Mouse (Mus musculus): ENCODE data around the gene Adgrb3. TPM values are rescaled to one million over a fixed set of nuclear protein-coding genes. Genes with fewer than 3 reads are reported as not detected.

The Adgrb3 gene
- not detected for polyA plus RNA-seq (2014; fragmentation: Illumina TruSeq; extraction: RNeasy Lipid Tissue Mini Kit (QIAGEN cat#74804); ENCODE audit: low read depth, low replicate concordance)

DNA sequence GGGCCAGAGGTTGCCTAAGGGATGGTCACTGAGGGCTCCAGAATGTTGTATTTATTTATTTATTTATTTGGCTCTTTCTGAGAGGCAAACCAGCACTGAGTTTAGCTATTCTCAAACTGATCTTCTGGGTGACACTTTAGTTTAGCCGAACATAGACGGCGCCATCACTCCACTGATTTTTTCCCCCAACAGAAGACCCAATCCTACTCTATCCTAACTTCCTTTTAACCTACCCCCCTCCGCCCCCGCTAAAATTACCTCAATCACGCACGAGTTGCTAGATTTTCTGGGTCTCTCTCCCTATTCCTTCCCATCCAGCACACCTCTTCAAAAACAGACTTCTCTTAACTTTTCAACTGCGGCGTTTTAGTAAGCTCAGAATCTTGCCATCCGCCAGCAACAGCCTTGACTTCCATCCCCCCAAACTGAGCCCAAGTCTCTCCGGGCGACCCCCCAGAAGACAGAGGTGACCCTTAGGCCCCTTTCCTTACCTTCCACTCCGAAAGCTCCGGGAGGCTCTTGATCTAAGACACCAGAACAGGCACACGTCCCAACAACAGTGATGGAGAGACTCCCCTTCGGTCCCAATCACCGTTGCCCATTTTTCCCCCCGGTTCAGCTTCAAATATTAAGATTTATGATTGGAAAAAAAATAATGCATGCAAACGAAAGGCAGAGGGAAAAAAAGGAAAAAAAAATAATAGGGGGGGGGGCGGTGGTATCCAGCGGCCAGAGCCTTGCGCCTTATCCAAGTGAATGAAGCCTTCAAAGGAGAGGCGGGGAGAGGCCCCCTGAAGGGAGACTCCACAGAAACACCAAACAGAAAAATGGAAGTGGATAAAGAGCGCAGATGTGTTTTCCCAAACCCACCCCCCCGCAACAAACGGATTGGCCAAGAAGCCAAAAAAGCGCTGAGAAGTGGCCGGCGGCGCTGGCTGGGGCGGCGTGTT is at the start of gene Adgrb3:
Gene Adgrb3 (minus strand): TSS at position 737 of the 950 bp plus-strand sequence.

